In genomic region chr10:82859533-82859915, GRCm38 (mm10) we compare ENCODE assay signal across 8 mouse cellular contexts. TPM values are rescaled to one million over a fixed set of nuclear protein-coding genes. Genes with fewer than 3 reads are reported as not detected.
DNase-seq lines count a peak whose midpoint lies in the region; ATAC-seq and TF ChIP-seq lines count a peak whose summit lies in the region.

No protein-coding gene starts in this region.

- peak; percentile 52 for TF ChIP-seq CTCF in gastrocnemius, adult 2 months (IDR thresholded peaks at IDR 0.05)

- peak overlapping the region; percentile 89 for H3K4me3 ChIP-seq in gastrocnemius, adult 2 months
- peak overlapping the region; percentile 77 for H3K4me3 ChIP-seq in embryonic facial prominence, embryonic 10.5 days
- peak overlapping the region; percentile 79 for H3K4me3 ChIP-seq in heart, embryonic 15.5 days
- peak overlapping the region; percentile 96 for H3K4me3 ChIP-seq in megakaryocyte, embryonic 14.5 days (replicated peaks)
- peak overlapping the region; percentile 70 for H3K4me3 ChIP-seq in stomach, embryonic 15.5 days (replicated peaks)

- intact Hi-C loops in gastrocnemius, adult 2 months (cut with DNase I) = loop anchor here (2.0 to 5.0 kb wide), 3 partner anchors 43 to 97 kb away; partner anchors contain the start of gene Nfyb
- intact Hi-C loops in gastrocnemius, postnatal 36 days (cut with DNase I) = loop anchor here (5.0 kb wide), 1 partner anchor 47 kb away; no protein-coding TSS in a partner anchor

- H3K4me2 ChIP-seq in heart, embryonic 15.5 days = peak overlapping the region; percentile 76
- H3K4me2 ChIP-seq in stomach, embryonic 15.5 days = peak overlapping the region; percentile 81

- ATAC-seq in activated CD4-positive, CD25-positive, alpha-beta regulatory T cell, adult 4 months = peak; percentile 0
- ATAC-seq in heart, embryonic 15.5 days (replicated peaks; ENCODE audit: insufficient number of reproducible peaks, insufficient read depth, low FRiP score, low read depth) = peak; percentile 47; the same call in 1 of the 2 replicates
- ATAC-seq in stomach, embryonic 15.5 days (ENCODE audit: insufficient read depth, low FRiP score, low read depth) = peak; percentile 60

- peaks cover 43% of the 10 kb centered on the region for H3K4me1 ChIP-seq in embryonic facial prominence, embryonic 10.5 days
- H3K4me1 ChIP-seq in heart, embryonic 15.5 days (replicated peaks) = peaks cover 40% of the 10 kb centered on the region
- H3K4me1 ChIP-seq in megakaryocyte, embryonic 14.5 days = peaks cover 56% of the 10 kb centered on the region
- peaks cover 6% of the 10 kb centered on the region for H3K4me1 ChIP-seq in stomach, embryonic 15.5 days

- peak overlapping the region; percentile 72 for H3K9ac ChIP-seq in heart, embryonic 15.5 days
- H3K9ac ChIP-seq in stomach, embryonic 15.5 days = peak overlapping the region; percentile 66

- 0% methylated on average over 8 of the region's 8 CpGs for WGBS in embryonic facial prominence, embryonic 10.5 days
- under 1% methylated on average over 8 of the region's 8 CpGs for WGBS in heart, embryonic 15.5 days
- WGBS in stomach, embryonic 15.5 days = under 1% methylated on average over 8 of the region's 8 CpGs

- H3K9me3 ChIP-seq in embryonic facial prominence, embryonic 10.5 days = no peaks in the 10 kb centered on the region
- no peaks in the 10 kb centered on the region for H3K9me3 ChIP-seq in heart, embryonic 15.5 days (replicated peaks)
- H3K9me3 ChIP-seq in megakaryocyte, embryonic 14.5 days = no peaks in the 10 kb centered on the region
- H3K9me3 ChIP-seq in stomach, embryonic 15.5 days = no peaks in the 10 kb centered on the region

- H3K36me3 ChIP-seq in embryonic facial prominence, embryonic 10.5 days (replicated peaks) = peaks cover 26% of the 10 kb centered on the region
- peaks cover 12% of the 10 kb centered on the region for H3K36me3 ChIP-seq in heart, embryonic 15.5 days
- peaks cover 30% of the 10 kb centered on the region for H3K36me3 ChIP-seq in megakaryocyte, embryonic 14.5 days (replicated peaks; ENCODE audit: low read length)
- H3K36me3 ChIP-seq in stomach, embryonic 15.5 days = 0 out of 2 replicates have a peak, but pooled peaks cover 8% of the 10 kb centered on the region

- H3K27me3 ChIP-seq in embryonic facial prominence, embryonic 10.5 days (replicated peaks; ENCODE audit: low read depth, poor library complexity, severe bottlenecking) = 0 out of 2 replicates have a peak, but pooled peaks cover 1% of the 10 kb centered on the region
- H3K27me3 ChIP-seq in heart, embryonic 15.5 days = no peaks in the 10 kb centered on the region
- H3K27me3 ChIP-seq in megakaryocyte, embryonic 14.5 days (replicated peaks) = no peaks in the 10 kb centered on the region
- no peaks in the 10 kb centered on the region for H3K27me3 ChIP-seq in stomach, embryonic 15.5 days (replicated peaks)

- peak overlapping the region; percentile 95 for H3K27ac ChIP-seq in gastrocnemius, adult 2 months
- H3K27ac ChIP-seq in embryonic facial prominence, embryonic 10.5 days (replicated peaks) = peak overlapping the region; percentile 98
- peak overlapping the region; percentile 94 for H3K27ac ChIP-seq in heart, embryonic 15.5 days
- peak overlapping the region; percentile 96 for H3K27ac ChIP-seq in stomach, embryonic 15.5 days

- peak; percentile 51 for DNase-seq in gastrocnemius, adult 2 months
- no peak for DNase-seq in gastrocnemius, postnatal 36 days
- peak; percentile 61 for DNase-seq in embryonic facial prominence, embryonic 10.5 days (ENCODE audit: low spot score)
- DNase-seq in kidney, postnatal 25 days = peak; percentile 51 to 77

RNA-seq across cellular contexts. Expression of gene Eid3, which starts 6.9 kb away (rescaled TPM):
- 1 to 10 TPM in 1 of 2 experiments, under 1 TPM in 1; 0.59 to 2.5 TPM for total RNA-seq in gastrocnemius, adult 2 months (2021)
- total RNA-seq in gastrocnemius, postnatal 36 days (2021) = 1 to 10 TPM in 1 of 2 experiments, under 1 TPM in 1; 0.84 to 1.3 TPM
- polyA plus RNA-seq in activated CD4-positive, CD25-positive, alpha-beta regulatory T cell, adult 4 months (2017; shearing (Covaris generic)) = 1 to 10 TPM in 1 of 2 experiments, under 1 TPM in 1; 0.76 to 1.2 TPM
- polyA plus RNA-seq in embryonic facial prominence, embryonic 10.5 days (2016; fragmentation: Nextera tagmentation; extraction: Ambion mirVana) = 0.52 and 0.57 TPM in 2 replicates
- polyA plus RNA-seq in heart, embryonic 15.5 days (2015; fragmentation: Nextera tagmentation; extraction: Ambion mirVana) = 0.15 and 0.42 TPM in 2 replicates
- 1.2 TPM in 1 of 2 replicates, not detected in the other for polyA plus RNA-seq in megakaryocyte, embryonic 14.5 days (2012; ENCODE audit: insufficient read depth, low replicate concordance)
- 0.23 and 0.65 TPM in 2 replicates for polyA plus RNA-seq in stomach, embryonic 15.5 days (2015; fragmentation: Nextera tagmentation; extraction: Ambion mirVana)

RNA-seq across cellular contexts. Expression of gene Txnrd1, which starts 25.8 kb away (rescaled TPM):
- 10 to 100 TPM; 58.2 to 76.0 TPM for total RNA-seq in gastrocnemius, adult 2 months (2021)
- 10 to 100 TPM; 44.4 to 46.8 TPM for total RNA-seq in gastrocnemius, postnatal 36 days (2021)
- 10 to 100 TPM; 27.5 to 28.0 TPM for polyA plus RNA-seq in activated CD4-positive, CD25-positive, alpha-beta regulatory T cell, adult 4 months (2017; shearing (Covaris generic))
- 169 and 177 TPM in 2 replicates for polyA plus RNA-seq in embryonic facial prominence, embryonic 10.5 days (2016; fragmentation: Nextera tagmentation; extraction: Ambion mirVana)
- polyA plus RNA-seq in heart, embryonic 15.5 days (2015; fragmentation: Nextera tagmentation; extraction: Ambion mirVana) = 53.6 and 64.9 TPM in 2 replicates
- polyA plus RNA-seq in megakaryocyte, embryonic 14.5 days (2012; ENCODE audit: insufficient read depth, low replicate concordance) = 80.6 and 172 TPM in 2 replicates
- polyA plus RNA-seq in stomach, embryonic 15.5 days (2015; fragmentation: Nextera tagmentation; extraction: Ambion mirVana) = 82.5 and 102 TPM in 2 replicates

Comparison
In these comparisons a context has a peak if more than half of its experiments do, and no peak if none do; other contexts are left out.
1. DNase-seq: peak in gastrocnemius, adult 2 months (single experiment), embryonic facial prominence, embryonic 10.5 days (single experiment) and kidney, postnatal 25 days (2 of 2); none in gastrocnemius, postnatal 36 days (0 of 2).
2. ATAC-seq: peak in every context shown above with its lines; median percentile 60 in stomach, embryonic 15.5 days; 47 in heart, embryonic 15.5 days; 0 in activated CD4-positive, CD25-positive, alpha-beta regulatory T cell, adult 4 months.
3. Peak in every context shown above with its lines, with median percentiles within 50 percentile points of each other: H3K27ac ChIP-seq and H3K4me3 ChIP-seq.